Mouse (Mus musculus) ovary, adult 10 weeks (tissue): ENCODE measurements around the gene Zfp108. TPM values are rescaled to one million over a fixed set of nuclear protein-coding genes. Genes with fewer than 3 reads are reported as not detected.

Experiments used
- polyA plus RNA-seq: library from polyadenylated mRNA; stranded (reverse); fragments of 350-450 nt; fragmentation: Illumina TruSeq; extraction: RNeasy Lipid Tissue Mini Kit (QIAGEN cat#74804); gene quantifications from one replicate; pipeline ENCODE4 v1.2.3, GENCODE M21; 2014

The Zfp108 gene
- polyA plus RNA-seq: 7.8 TPM

DNA sequence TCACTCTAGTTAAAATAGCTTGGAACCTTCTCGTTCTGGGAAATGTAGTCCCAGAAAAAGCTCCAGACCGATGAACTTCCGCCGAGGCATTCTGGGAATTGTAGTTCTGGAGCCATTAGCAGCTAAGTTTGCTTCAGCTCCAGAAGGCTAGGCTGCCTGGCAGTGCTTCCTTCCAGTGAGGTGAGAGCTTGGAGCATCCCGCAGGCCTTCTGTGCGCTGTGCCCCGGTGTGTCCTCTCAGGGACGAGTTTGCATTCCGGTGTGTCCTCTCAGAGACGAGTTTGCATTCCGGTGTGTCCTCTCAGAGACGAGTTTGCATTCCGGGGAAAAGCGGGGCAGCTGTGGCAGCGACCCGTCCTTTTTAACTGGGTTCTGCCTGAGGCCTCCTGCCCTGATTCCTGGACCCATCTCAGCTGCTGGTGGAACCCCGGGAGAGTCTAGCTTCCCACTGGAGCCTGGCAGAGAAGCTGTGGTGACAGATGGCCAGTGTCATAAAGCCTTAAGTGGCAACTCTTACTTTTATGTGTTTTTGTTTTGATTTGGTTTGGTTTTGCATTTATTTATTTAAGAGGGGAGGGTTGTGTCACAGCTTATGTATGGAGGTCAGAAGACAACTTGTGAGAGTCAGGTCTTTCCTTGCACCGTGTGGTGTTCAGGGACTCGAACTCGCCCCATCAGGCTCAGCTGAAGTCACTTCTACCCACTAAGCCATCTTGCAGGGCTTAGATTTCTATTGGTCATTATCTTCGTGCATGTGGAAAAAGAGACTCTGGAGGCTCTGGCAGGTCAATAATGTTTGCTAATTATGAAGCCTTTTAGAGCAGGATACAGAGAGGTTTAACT is at the start of gene Zfp108:
Gene Zfp108 (plus strand): TSS at position 162 of the 842 bp plus-strand sequence.

GRCm38 (mm10) chr7:24211343-24211742 is 43.3 kb upstream of the Zfp108 start, which contains the start of gene Zfp111:
Gene Zfp111 (minus strand): TSS chr7:24211443.

GRCm38 (mm10) chr7:24237040-24237791 is 17.4 kb upstream of the Zfp108 start, which contains the start of gene Zfp109:
Gene Zfp109 (minus strand): TSS chr7:24237560.

DNA sequence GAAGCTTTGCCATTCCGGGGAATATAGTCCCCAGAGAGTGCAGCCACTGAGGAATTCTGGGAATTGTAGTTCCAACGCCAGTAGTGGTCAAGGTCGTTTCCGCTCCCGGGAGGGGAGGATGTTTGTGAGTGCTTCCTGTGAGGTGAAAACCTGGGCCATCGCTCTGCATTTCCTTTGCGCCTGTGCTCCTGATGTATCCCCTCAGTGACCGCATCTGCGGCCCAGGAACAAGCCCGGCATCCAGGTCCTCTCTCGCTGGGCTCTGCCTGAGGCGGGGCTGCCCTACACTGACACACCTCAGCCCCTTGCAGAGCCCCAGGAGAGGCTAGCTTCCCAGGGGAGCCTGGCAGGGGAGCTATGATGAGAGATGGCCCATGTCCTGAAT is 15.7 kb downstream of the Zfp108 start, which contains the start of gene Zfp93:
Gene Zfp93 (plus strand): TSS at position 133 of the 385 bp plus-strand sequence.

DNA sequence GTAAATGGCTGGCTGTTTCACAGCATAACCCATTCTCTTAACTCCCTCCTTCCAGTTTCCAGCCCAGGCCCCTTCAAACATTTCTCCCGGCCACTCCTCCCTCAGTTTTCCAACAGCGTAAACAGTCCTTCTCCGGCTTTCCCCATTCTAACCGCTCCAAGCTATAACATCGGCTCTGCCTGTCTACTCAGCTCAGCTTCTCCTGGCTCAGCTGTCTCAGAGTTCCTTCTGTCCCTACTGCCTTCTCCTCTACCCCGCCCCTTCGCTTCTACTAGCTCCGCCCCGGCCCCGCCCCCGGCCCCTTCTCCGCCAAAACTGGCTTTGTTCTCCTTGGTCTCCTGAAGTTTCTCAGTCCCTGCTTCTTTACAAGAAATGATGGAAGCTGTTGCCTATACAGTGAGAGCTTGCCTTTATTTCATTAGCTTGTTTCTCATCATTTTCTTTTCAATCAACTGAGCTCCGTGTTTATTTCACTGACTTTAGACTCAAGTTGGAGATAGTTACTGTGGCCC is 46.2 kb downstream of the Zfp108 start, which contains the start of gene Zfp61:
Gene Zfp61 (minus strand): TSS at position 462 of the 512 bp plus-strand sequence.

Other genes starting within 250 kb of the Zfp108 start
- gene Vmn1r183, start 201.5 kb upstream of the Zfp108 start, polyA plus RNA-seq: not detected
- gene Zfp180, start 172.9 kb upstream of the Zfp108 start, polyA plus RNA-seq: 10.1 TPM
- gene Zfp112, start 142.5 kb upstream of the Zfp108 start, polyA plus RNA-seq: 1.4 TPM
- 4.8 TPM for gene Zfp235, start 120.6 kb upstream of the Zfp108 start, polyA plus RNA-seq
- 2.3 TPM for gene Zfp114, start 79.7 kb upstream of the Zfp108 start, polyA plus RNA-seq
- 14.2 TPM for gene Zfp111, start 43.4 kb upstream of the Zfp108 start, polyA plus RNA-seq
- gene Zfp109, start 17.2 kb upstream of the Zfp108 start, polyA plus RNA-seq: 5.6 TPM
- gene Zfp93, start 15.6 kb downstream of the Zfp108 start, polyA plus RNA-seq: 3.8 TPM
- 11.3 TPM for gene Zfp61, start 46.4 kb downstream of the Zfp108 start, polyA plus RNA-seq
- 2.2 TPM for gene Zfp94, start 61.9 kb downstream of the Zfp108 start, polyA plus RNA-seq
- gene Tescl, start 79.1 kb downstream of the Zfp108 start, polyA plus RNA-seq: not detected
- not detected for gene Lypd5, start 94.4 kb downstream of the Zfp108 start, polyA plus RNA-seq
- gene Kcnn4, start 115.5 kb downstream of the Zfp108 start, polyA plus RNA-seq: not detected
- gene Smg9, start 144.8 kb downstream of the Zfp108 start, polyA plus RNA-seq: not detected
- not detected for gene Irgc1, start 197.5 kb downstream of the Zfp108 start, polyA plus RNA-seq
- 1.0 TPM for gene Plaur, start 207.7 kb downstream of the Zfp108 start, polyA plus RNA-seq
- 0.34 TPM for gene Cadm4, start 227.2 kb downstream of the Zfp108 start, polyA plus RNA-seq